Mouse (Mus musculus): ENCODE measurements around the gene Iqch. TPM values are rescaled to one million over a fixed set of nuclear protein-coding genes. Genes with fewer than 3 reads are reported as not detected.

The Iqch gene
- polyA plus RNA-seq, 1 experiment from 2014 or later: 0.53 TPM

DNA sequence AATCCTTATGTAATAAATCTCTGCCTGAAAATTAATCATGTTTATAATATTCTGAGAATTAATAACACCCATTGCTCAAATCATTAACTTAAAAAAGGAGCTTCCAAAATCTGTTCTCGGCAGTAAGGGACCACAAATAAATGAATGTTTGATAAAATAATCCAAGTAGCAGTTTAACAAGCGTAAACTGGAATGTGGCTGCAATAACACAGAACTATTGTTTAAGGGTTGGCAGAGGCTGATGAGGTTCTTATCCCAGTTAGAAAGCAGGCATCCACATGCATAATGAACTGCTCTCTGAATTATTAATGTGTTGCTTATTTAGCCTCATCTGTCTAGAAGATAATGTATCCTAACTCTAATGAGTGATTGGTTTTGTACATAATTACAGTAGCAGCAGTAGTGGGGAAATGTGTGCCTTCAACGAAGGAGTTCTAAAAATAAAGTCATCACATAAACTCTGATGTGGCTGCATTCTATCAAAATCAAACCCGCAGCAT is 151.7 kb downstream of the Iqch start:
- no peak overlapping the region for H3K4me3 ChIP-seq
- WGBS: 49% methylated on average over 4 of the region's 4 CpGs
- no peaks in the 10 kb centered on the region for H3K27me3 ChIP-seq
- no peak overlapping the region for H3K4me2 ChIP-seq
- H3K36me3 ChIP-seq: no peaks in the 10 kb centered on the region
- no peaks in the 10 kb centered on the region for H3K9me3 ChIP-seq
- H3K4me1 ChIP-seq (replicated peaks): peaks cover 15% of the 10 kb centered on the region; the same call in 1 of the 2 replicates
- no peak overlapping the region for H3K27ac ChIP-seq (replicated peaks)
- no peak overlapping the region for H3K9ac ChIP-seq
- ATAC-seq (ENCODE audit: low read depth): no peak

- Histone ChIP-seq H3K27ac (replicated peaks) (no peak overlapping the region), H3K9me3 (no peaks in the 10 kb centered on the region), H3K27me3 (no peaks in the 10 kb centered on the region), H3K4me2 (no peak overlapping the region), H3K36me3 (no peaks in the 10 kb centered on the region), H3K9ac (no peak overlapping the region), H3K4me3 (no peak overlapping the region), H3K4me1 (replicated peaks) (no peaks in the 10 kb centered on the region)
- ATAC-seq (ENCODE audit: low read depth): no peak
- 82% methylated on average over 6 of the region's 6 CpGs for WGBS
Measured at GRCm38 (mm10) chr9:63443695-63444094, 158.6 kb downstream of the Iqch start.

DNA sequence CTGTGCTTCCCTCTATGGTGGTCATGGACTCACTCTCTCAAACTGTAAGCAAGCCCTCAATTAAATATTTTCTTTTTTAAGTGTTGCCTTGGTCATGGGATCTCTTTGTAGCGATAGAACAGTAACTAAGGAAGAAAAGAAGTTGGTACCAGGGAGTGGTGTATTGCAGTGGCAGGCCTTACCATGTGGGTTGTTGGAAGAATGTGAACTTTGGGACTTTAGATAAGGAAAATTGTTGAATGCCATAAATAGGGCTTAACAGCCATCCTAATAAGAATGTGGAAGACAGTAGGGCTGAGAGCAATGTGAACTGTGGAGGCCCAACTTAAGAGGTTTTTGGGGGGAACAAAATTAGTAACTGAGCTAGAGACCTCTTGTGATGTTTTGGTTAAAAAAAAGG is 171.6 kb downstream of the Iqch start:
- Histone ChIP-seq H3K4me2 (no peak overlapping the region), H3K27me3 (0 out of 2 replicates have a peak, but pooled peaks cover 3% of the 10 kb centered on the region), H3K27ac (replicated peaks) (no peak overlapping the region), H3K36me3 (no peaks in the 10 kb centered on the region), H3K4me1 (replicated peaks) (no peaks in the 10 kb centered on the region), H3K9ac (no peak overlapping the region), H3K4me3 (no peak overlapping the region), H3K9me3 (no peaks in the 10 kb centered on the region)
- WGBS: 91% methylated on average over 1 of the region's 1 CpGs
- ATAC-seq (ENCODE audit: low read depth): no peak

DNA sequence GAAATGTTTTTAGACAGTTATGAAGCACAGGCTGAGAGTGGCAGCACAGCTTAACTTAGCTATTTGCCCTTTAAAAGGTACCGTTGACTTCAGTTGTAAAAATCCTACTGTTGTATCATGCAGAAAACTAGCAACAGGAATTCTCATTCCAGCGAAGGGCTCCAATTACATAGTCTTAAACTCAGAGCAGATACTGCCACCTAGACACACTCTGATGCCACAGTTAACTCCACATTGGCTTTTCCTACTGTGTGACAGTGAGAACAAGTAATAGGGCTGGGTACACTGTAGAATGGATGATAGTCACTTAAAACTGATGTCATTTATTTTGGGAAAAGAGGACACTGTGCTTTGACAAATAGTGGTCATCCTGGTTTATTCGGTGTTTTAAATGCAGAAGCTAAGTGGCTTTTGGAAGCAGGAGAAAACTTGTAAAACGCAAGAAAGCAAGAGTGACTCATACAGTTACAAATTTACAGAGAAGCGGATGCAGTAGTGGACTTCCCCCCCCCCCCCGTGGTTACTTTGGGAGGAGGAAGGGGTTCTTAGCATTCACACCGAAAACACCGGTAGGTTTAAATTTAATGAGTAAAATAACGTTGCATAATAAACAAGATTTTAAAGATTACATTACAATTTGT is 181.1 kb downstream of the Iqch start:
- H3K9ac ChIP-seq: no peak overlapping the region
- WGBS: 62% methylated on average over 9 of the region's 9 CpGs

DNA sequence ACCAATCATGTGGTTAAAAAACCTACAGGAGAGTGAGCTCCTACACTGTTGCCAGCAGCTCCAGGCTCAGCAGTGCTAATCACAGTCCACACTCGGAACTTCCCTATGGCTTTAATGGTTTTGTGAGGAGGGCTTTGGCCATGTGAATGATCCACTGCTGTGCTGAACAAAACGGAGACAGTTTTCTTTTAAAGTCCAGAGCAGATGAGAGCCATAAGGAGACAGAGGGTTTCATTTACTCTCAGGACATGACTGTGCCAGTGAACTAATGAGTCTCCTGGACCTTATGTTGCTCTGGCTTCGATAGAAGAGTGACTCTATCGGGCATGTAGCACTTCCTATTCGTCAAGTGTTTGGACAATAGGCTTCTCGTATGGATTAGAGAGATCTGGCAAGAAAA is 181.9 kb downstream of the Iqch start:
- no peak for ATAC-seq (ENCODE audit: low read depth)
- WGBS: 8% methylated on average over 6 of the region's 6 CpGs

More for the DNA sequence above, 181.1 kb downstream of the Iqch start:
- no peak overlapping the region for H3K4me2 ChIP-seq
- H3K9me3 ChIP-seq: no peaks in the 10 kb centered on the region
- H3K27ac ChIP-seq (replicated peaks): no peak overlapping the region
- H3K4me1 ChIP-seq (replicated peaks): peaks cover 7% of the 10 kb centered on the region; the same call in 1 of the 2 replicates
- H3K36me3 ChIP-seq: no peaks in the 10 kb centered on the region
- H3K4me3 ChIP-seq: no peak overlapping the region
- ATAC-seq (ENCODE audit: low read depth): no peak
- H3K27me3 ChIP-seq: no peaks in the 10 kb centered on the region

DNA sequence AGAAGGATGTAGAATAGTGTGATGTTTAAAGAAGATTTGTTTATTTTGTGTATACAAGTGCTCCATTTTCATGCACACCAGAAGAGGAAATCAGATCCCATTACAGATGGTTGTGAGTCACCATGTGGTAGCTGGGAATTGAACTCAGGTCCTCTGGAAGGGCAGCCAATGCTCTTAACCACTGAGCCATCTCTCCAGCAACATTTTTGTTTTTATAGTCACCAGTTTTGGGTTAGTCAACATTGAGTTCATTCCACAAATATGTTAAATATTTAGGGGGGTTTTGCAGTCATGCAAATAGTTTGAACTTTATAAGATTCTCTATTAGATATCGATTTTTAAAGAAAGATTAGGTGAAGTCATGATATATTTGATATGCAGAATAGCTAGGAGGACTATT is 202.1 kb downstream of the Iqch start:
- 85% methylated on average over 1 of the region's 1 CpGs for WGBS
- Histone ChIP-seq H3K36me3 (no peaks in the 10 kb centered on the region), H3K27me3 (no peaks in the 10 kb centered on the region), H3K4me3 (no peak overlapping the region), H3K4me2 (no peak overlapping the region), H3K9ac (no peak overlapping the region), H3K9me3 (no peaks in the 10 kb centered on the region), H3K4me1 (replicated peaks) (peaks cover 23% of the 10 kb centered on the region), H3K27ac (replicated peaks) (no peak overlapping the region)
- ATAC-seq (ENCODE audit: low read depth): no peak

More for the DNA sequence above, 181.9 kb downstream of the Iqch start:
- H3K4me2 ChIP-seq: no peak overlapping the region
- no peak overlapping the region for H3K9ac ChIP-seq
- no peaks in the 10 kb centered on the region for H3K27me3 ChIP-seq
- H3K36me3 ChIP-seq: no peaks in the 10 kb centered on the region
- H3K4me3 ChIP-seq: no peak overlapping the region
- no peaks in the 10 kb centered on the region for H3K9me3 ChIP-seq
- peaks cover 7% of the 10 kb centered on the region; the same call in 1 of the 2 replicates for H3K4me1 ChIP-seq (replicated peaks)
- H3K27ac ChIP-seq (replicated peaks): no peak overlapping the region

DNA sequence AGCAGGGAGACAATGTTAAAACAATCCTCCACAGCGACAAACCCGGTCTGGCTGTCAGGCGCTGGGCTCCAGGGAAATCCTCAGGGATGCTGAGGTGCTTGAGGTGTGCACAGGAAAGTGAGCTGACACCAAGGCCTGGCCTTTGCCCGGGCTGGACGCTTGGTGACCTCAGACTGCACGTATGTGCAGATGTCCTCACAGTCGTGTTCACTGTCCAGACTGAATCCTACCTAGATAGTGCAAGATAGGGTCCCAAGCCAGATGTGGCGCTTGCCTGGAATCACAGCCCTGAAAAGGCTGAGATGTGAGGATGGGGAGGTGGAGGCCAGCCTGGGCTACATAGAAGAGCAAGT is 202.9 kb downstream of the Iqch start:
- 4% methylated on average over 8 of the region's 8 CpGs for WGBS
- peaks cover 23% of the 10 kb centered on the region for H3K4me1 ChIP-seq (replicated peaks)

GRCm38 (mm10) chr9:63398611-63399462 is 203.5 kb downstream of the Iqch start, which contains the start of gene 2300009A05Rik:
TSS of gene 2300009A05Rik (minus strand) at chr9:63399246.
- Histone ChIP-seq H3K9ac (peak within 1 kb of the TSS; percentile 94), H3K27me3 (no peaks in the 10 kb centered on the region), H3K27ac (replicated peaks) (peak within 1 kb of the TSS; percentile 90), H3K36me3 (no peaks in the 10 kb centered on the region), H3K4me2 (peak within 1 kb of the TSS; percentile 72), H3K4me3 (peak within 1 kb of the TSS; percentile 68), H3K9me3 (no peaks in the 10 kb centered on the region), H3K4me1 (replicated peaks) (peaks cover 23% of the 10 kb centered on the region)
- peak; percentile 94 for ATAC-seq (ENCODE audit: low read depth)
- under 1% methylated on average over 68 of the region's 74 CpGs for WGBS

More for the DNA sequence above, 202.9 kb downstream of the Iqch start:
- ATAC-seq (ENCODE audit: low read depth): peak; percentile 62
- Histone ChIP-seq H3K9me3 (no peaks in the 10 kb centered on the region), H3K27ac (replicated peaks) (peak overlapping the region; percentile 90), H3K36me3 (no peaks in the 10 kb centered on the region), H3K27me3 (no peaks in the 10 kb centered on the region), H3K4me3 (peak overlapping the region; percentile 68), H3K9ac (peak overlapping the region; percentile 94), H3K4me2 (peak overlapping the region; percentile 72)

DNA sequence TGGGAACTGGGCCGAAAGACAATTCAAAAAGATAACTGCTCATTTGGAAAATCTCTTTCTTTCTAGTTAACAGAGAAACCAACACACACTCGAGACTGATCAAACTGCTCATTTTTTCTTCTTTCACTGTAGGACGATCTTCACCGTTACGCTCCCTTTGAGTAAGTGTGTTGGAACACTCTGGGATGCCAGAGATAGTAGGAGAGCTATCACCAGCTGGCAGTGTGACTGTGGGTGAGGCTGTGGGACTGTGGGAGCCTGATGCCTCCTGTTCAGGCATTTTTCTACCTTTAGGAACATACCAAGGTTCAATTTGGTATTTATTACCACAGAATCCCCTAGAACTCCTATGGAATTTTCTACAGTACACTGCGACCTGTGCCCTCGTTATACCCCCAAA is 206.7 kb downstream of the Iqch start:
- Histone ChIP-seq H3K9ac (no peak overlapping the region), H3K27me3 (no peaks in the 10 kb centered on the region), H3K4me3 (no peak overlapping the region), H3K9me3 (no peaks in the 10 kb centered on the region), H3K4me1 (replicated peaks) (peaks cover 23% of the 10 kb centered on the region), H3K36me3 (no peaks in the 10 kb centered on the region), H3K4me2 (peak overlapping the region; percentile 72), H3K27ac (replicated peaks) (peak overlapping the region; percentile 35; the same call in 1 of the 2 replicates)
- 59% methylated on average over 7 of the region's 7 CpGs for WGBS
- ATAC-seq (ENCODE audit: low read depth): no peak

GRCm38 (mm10) chr9:63391307-63391706 is 211.0 kb downstream of the Iqch start:
- ATAC-seq (ENCODE audit: low read depth): no peak
- no peaks in the 10 kb centered on the region for H3K9me3 ChIP-seq
- H3K27ac ChIP-seq (replicated peaks): no peak overlapping the region
- WGBS: 87% methylated on average over 2 of the region's 2 CpGs
- no peak overlapping the region for H3K4me3 ChIP-seq
- H3K4me1 ChIP-seq (replicated peaks): peaks cover 7% of the 10 kb centered on the region
- H3K9ac ChIP-seq: no peak overlapping the region
- H3K36me3 ChIP-seq: no peaks in the 10 kb centered on the region
- no peak overlapping the region for H3K4me2 ChIP-seq
- no peaks in the 10 kb centered on the region for H3K27me3 ChIP-seq

DNA sequence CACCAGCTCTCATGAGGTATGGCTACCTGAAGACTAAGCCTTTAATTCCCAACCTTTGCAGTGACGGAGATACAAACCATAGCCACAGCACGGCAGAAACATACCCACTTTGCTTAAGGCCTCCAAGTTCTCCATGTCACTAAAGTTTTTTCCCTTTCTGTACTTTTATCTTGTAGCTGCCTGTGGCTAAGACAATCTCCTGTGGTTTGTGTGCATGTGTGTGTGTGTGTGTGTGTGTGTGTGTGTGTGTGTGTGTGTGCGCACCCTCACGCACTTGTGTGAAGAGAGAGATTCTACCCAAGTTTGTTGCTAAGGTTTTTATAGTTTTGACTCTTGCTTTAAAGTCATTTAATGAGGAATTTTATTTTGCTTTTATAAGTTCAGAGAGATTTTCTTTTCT is 219.5 kb downstream of the Iqch start:
- no peak overlapping the region for H3K9ac ChIP-seq
- H3K36me3 ChIP-seq: no peaks in the 10 kb centered on the region
- ATAC-seq (ENCODE audit: low read depth): no peak
- no peaks in the 10 kb centered on the region for H3K9me3 ChIP-seq
- no peak overlapping the region for H3K4me2 ChIP-seq
- H3K4me3 ChIP-seq: no peak overlapping the region
- peaks cover 7% of the 10 kb centered on the region for H3K4me1 ChIP-seq (replicated peaks)
- H3K27me3 ChIP-seq: no peaks in the 10 kb centered on the region
- no peak overlapping the region for H3K27ac ChIP-seq (replicated peaks)
- 89% methylated on average over 4 of the region's 4 CpGs for WGBS

GRCm38 (mm10) chr9:63380326-63380725 is 222.0 kb downstream of the Iqch start:
- H3K4me3 ChIP-seq: no peak overlapping the region
- no peaks in the 10 kb centered on the region for H3K27me3 ChIP-seq
- WGBS: 86% methylated on average over 3 of the region's 3 CpGs
- H3K36me3 ChIP-seq: no peaks in the 10 kb centered on the region
- no peak overlapping the region for H3K27ac ChIP-seq (replicated peaks)
- peaks cover 27% of the 10 kb centered on the region for H3K4me1 ChIP-seq (replicated peaks)
- H3K4me2 ChIP-seq: no peak overlapping the region
- H3K9ac ChIP-seq: no peak overlapping the region
- no peak for ATAC-seq (ENCODE audit: low read depth)
- no peaks in the 10 kb centered on the region for H3K9me3 ChIP-seq
